Mouse (Mus musculus): ENCODE data around the gene Tpm4. TPM values are rescaled to one million over a fixed set of nuclear protein-coding genes. Genes with fewer than 3 reads are reported as not detected.

The Tpm4 gene
- polyA plus RNA-seq, 2 experiments = 395 to 579 TPM

DNA sequence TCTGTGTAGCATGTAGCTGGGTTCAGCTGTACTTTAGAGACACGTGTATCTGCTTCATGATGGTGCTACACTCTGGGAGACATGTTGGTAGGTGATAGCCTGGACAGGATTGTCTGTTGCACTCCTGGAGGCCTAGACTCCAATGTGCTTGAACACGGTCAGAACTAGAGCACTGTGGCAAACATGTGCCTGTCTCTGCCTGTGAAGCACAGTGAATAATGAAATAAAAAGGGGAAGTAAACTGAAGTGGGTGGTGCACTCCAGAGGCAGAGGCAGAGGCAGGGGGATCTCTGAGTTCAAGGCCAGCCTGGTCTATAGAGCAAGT lies 55.4 kb downstream of the Tpm4 start:
- H3K9me3 ChIP-seq (ENCODE audit: control insufficient read depth, low read length) = no peaks in the 10 kb centered on the region
- no peaks in the 10 kb centered on the region for H3K4me1 ChIP-seq (ENCODE audit: control insufficient read depth, insufficient read depth, low read length)
- no peaks in the 10 kb centered on the region for H3K36me3 ChIP-seq (ENCODE audit: control insufficient read depth, insufficient read depth, low read length)
- DNase-seq (ENCODE audit: low spot score) (no peak), ATAC-seq (ENCODE audit: low FRiP score, low read depth) (no peak)
- no peak overlapping the region for H3K9ac ChIP-seq (ENCODE audit: low read depth, low read length, severe bottlenecking)
- H3K27ac ChIP-seq (replicated peaks; ENCODE audit: low read depth, low read length) = no peak overlapping the region
- no peaks in the 10 kb centered on the region for H3K27me3 ChIP-seq (ENCODE audit: control insufficient read depth, insufficient read depth, low read length)
- H3K4me2 ChIP-seq (replicated peaks; ENCODE audit: low read depth, low read length, severe bottlenecking) = no peak overlapping the region
- WGBS = 95% methylated on average over 2 of the region's 2 CpGs
- no peak for TF ChIP-seq POLR2A (IDR thresholded peaks at IDR 0.05; ENCODE audit: borderline replicate concordance, extremely low read depth, insufficient read depth, insufficient read length)
- no peak overlapping the region for H3K4me3 ChIP-seq (replicated peaks; ENCODE audit: low read length)

DNA sequence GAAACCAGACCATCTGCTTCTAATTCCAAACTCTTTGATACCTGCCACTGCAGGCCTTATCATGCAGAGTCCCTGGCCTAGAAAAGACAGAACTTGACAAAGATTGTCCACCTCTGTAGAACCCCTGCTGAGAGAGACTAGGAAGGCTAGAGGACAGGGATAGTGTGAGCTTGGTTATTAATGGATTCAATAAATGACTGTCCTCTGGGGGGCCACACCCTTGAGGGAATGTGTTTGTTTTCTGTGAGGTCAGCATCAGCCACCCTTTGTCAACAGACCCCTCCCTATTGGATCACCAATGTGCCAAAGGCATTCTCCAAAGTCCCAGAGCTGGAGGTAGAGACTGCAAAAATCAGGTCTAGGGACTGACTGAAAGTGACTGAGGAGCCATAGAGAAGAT lies 57.3 kb downstream of the Tpm4 start:
- no peaks in the 10 kb centered on the region for H3K4me1 ChIP-seq (ENCODE audit: control insufficient read depth, insufficient read depth, low read length)

DNA sequence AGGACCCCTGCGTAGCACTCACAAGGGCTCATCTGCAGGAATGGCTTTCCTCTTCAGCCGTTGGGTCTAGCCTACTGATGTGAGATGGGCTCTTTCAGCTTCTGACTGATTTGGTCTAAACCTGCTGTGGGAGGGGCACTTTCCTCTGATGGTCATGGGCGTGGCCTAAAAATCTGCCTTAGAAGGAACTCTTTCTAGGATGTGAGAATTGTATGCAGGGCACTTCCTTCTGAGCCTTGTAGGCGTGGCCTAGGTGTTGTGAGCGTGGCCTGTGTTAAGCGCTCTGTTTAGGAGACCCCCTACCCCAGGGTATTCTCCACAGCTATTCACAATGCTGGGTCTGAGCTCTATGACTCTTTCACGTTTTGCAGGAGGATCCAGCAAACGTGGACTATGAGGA lies 63.2 kb downstream of the Tpm4 start:
- 56% methylated on average over 8 of the region's 8 CpGs for WGBS
- ATAC-seq (ENCODE audit: low FRiP score, low read depth) (no peak), DNase-seq (ENCODE audit: low spot score) (no peak)
- Histone ChIP-seq H3K4me1 (ENCODE audit: control insufficient read depth, insufficient read depth, low read length) (no peaks in the 10 kb centered on the region), H3K9ac (ENCODE audit: low read depth, low read length, severe bottlenecking) (no peak overlapping the region), H3K9me3 (ENCODE audit: control insufficient read depth, low read length) (peaks cover 9% of the 10 kb centered on the region), H3K4me3 (replicated peaks; ENCODE audit: low read length) (no peak overlapping the region), H3K4me2 (replicated peaks; ENCODE audit: low read depth, low read length, severe bottlenecking) (no peak overlapping the region), H3K27ac (replicated peaks; ENCODE audit: low read depth, low read length) (no peak overlapping the region), H3K36me3 (ENCODE audit: control insufficient read depth, insufficient read depth, low read length) (no peaks in the 10 kb centered on the region), H3K27me3 (ENCODE audit: control insufficient read depth, insufficient read depth, low read length) (no peaks in the 10 kb centered on the region)
- no peak for TF ChIP-seq POLR2A (IDR thresholded peaks at IDR 0.05; ENCODE audit: borderline replicate concordance, extremely low read depth, insufficient read depth, insufficient read length)

More for the DNA sequence above, 57.3 kb downstream of the Tpm4 start:
- TF ChIP-seq POLR2A (IDR thresholded peaks at IDR 0.05; ENCODE audit: borderline replicate concordance, extremely low read depth, insufficient read depth, insufficient read length) = no peak
- H3K36me3 ChIP-seq (ENCODE audit: control insufficient read depth, insufficient read depth, low read length) = no peaks in the 10 kb centered on the region
- H3K4me3 ChIP-seq (replicated peaks; ENCODE audit: low read length) = no peak overlapping the region
- no peaks in the 10 kb centered on the region for H3K9me3 ChIP-seq (ENCODE audit: control insufficient read depth, low read length)
- ATAC-seq (ENCODE audit: low FRiP score, low read depth) (no peak), DNase-seq (ENCODE audit: low spot score) (no peak)
- H3K9ac ChIP-seq (ENCODE audit: low read depth, low read length, severe bottlenecking) = no peak overlapping the region
- no peak overlapping the region for H3K27ac ChIP-seq (replicated peaks; ENCODE audit: low read depth, low read length)
- no peaks in the 10 kb centered on the region for H3K27me3 ChIP-seq (ENCODE audit: control insufficient read depth, insufficient read depth, low read length)
- no peak overlapping the region for H3K4me2 ChIP-seq (replicated peaks; ENCODE audit: low read depth, low read length, severe bottlenecking)

Other genes with a start within 250 kb of the Tpm4 start
- gene Zfp882, start 226.4 kb upstream of the Tpm4 start, polyA plus RNA-seq (2012; rRNA removed) = 3.4 and 5.5 TPM in 2 replicates
- gene Zfp882, start 226.4 kb upstream of the Tpm4 start, polyA plus RNA-seq (2014; fragmentation: Nextera tagmentation; extraction: Ambion mirVana) = 5.7 TPM in 2 replicates
- gene Zfp617, start 226.3 kb upstream of the Tpm4 start, polyA plus RNA-seq (2012; rRNA removed) = 11.2 and 14.9 TPM in 2 replicates
- gene Zfp617, start 226.3 kb upstream of the Tpm4 start, polyA plus RNA-seq (2014; fragmentation: Nextera tagmentation; extraction: Ambion mirVana) = 19.7 and 21.2 TPM in 2 replicates
- gene Zfp961, start 183.9 kb upstream of the Tpm4 start, polyA plus RNA-seq (2012; rRNA removed) = 15.2 and 18.9 TPM in 2 replicates
- 15.5 and 19.3 TPM in 2 replicates for gene Zfp961, start 183.9 kb upstream of the Tpm4 start, polyA plus RNA-seq (2014; fragmentation: Nextera tagmentation; extraction: Ambion mirVana)
- gene Cyp4f18, start 125.3 kb upstream of the Tpm4 start, polyA plus RNA-seq (2012; rRNA removed) = 0.65 and 0.93 TPM in 2 replicates
- 0.88 and 2.6 TPM in 2 replicates for gene Cyp4f18, start 125.3 kb upstream of the Tpm4 start, polyA plus RNA-seq (2014; fragmentation: Nextera tagmentation; extraction: Ambion mirVana)
- not detected in 2 replicates for gene Olfr372, start 93.8 kb upstream of the Tpm4 start, polyA plus RNA-seq (2012; rRNA removed)
- not detected in 2 replicates for gene Olfr372, start 93.8 kb upstream of the Tpm4 start, polyA plus RNA-seq (2014; fragmentation: Nextera tagmentation; extraction: Ambion mirVana)
- gene Olfr373, start 51.8 kb upstream of the Tpm4 start, polyA plus RNA-seq (2012; rRNA removed) = not detected in 2 replicates
- gene Olfr373, start 51.8 kb upstream of the Tpm4 start, polyA plus RNA-seq (2014; fragmentation: Nextera tagmentation; extraction: Ambion mirVana) = not detected in 2 replicates
- not detected in 2 replicates for gene Olfr374, start 27.9 kb upstream of the Tpm4 start, polyA plus RNA-seq (2012; rRNA removed)
- 0.14 and 0.23 TPM in 2 replicates for gene Olfr374, start 27.9 kb upstream of the Tpm4 start, polyA plus RNA-seq (2014; fragmentation: Nextera tagmentation; extraction: Ambion mirVana)
- gene Rab8a, start 26.2 kb downstream of the Tpm4 start, polyA plus RNA-seq (2012; rRNA removed) = 85.2 and 142 TPM in 2 replicates
- 84.4 and 89.0 TPM in 2 replicates for gene Rab8a, start 26.2 kb downstream of the Tpm4 start, polyA plus RNA-seq (2014; fragmentation: Nextera tagmentation; extraction: Ambion mirVana)
- gene Hsh2d, start 54.7 kb downstream of the Tpm4 start, polyA plus RNA-seq (2012; rRNA removed) = 0.28 and 0.37 TPM in 2 replicates
- 0.10 and 0.11 TPM in 2 replicates for gene Hsh2d, start 54.7 kb downstream of the Tpm4 start, polyA plus RNA-seq (2014; fragmentation: Nextera tagmentation; extraction: Ambion mirVana)
- gene Cib3, start 77.9 kb downstream of the Tpm4 start, polyA plus RNA-seq (2012; rRNA removed) = not detected in 2 replicates
- not detected in 2 replicates for gene Cib3, start 77.9 kb downstream of the Tpm4 start, polyA plus RNA-seq (2014; fragmentation: Nextera tagmentation; extraction: Ambion mirVana)
- not detected in 2 replicates for gene Gm11034, start 78.7 kb downstream of the Tpm4 start, polyA plus RNA-seq (2012; rRNA removed)
- not detected in 2 replicates for gene Gm11034, start 78.7 kb downstream of the Tpm4 start, polyA plus RNA-seq (2014; fragmentation: Nextera tagmentation; extraction: Ambion mirVana)
- 52.9 and 56.4 TPM in 2 replicates for gene Fam32a, start 84.8 kb downstream of the Tpm4 start, polyA plus RNA-seq (2012; rRNA removed)
- gene Fam32a, start 84.8 kb downstream of the Tpm4 start, polyA plus RNA-seq (2014; fragmentation: Nextera tagmentation; extraction: Ambion mirVana) = 57.4 and 58.9 TPM in 2 replicates
- 111 and 127 TPM in 2 replicates for gene Ap1m1, start 105.0 kb downstream of the Tpm4 start, polyA plus RNA-seq (2012; rRNA removed)
- 98.8 and 99.2 TPM in 2 replicates for gene Ap1m1, start 105.0 kb downstream of the Tpm4 start, polyA plus RNA-seq (2014; fragmentation: Nextera tagmentation; extraction: Ambion mirVana)
- gene Gm10282, start 170.3 kb downstream of the Tpm4 start, polyA plus RNA-seq (2012; rRNA removed) = 9.8 and 30.0 TPM in 2 replicates
- gene Gm10282, start 170.3 kb downstream of the Tpm4 start, polyA plus RNA-seq (2014; fragmentation: Nextera tagmentation; extraction: Ambion mirVana) = 26.2 and 28.3 TPM in 2 replicates
- gene Klf2, start 184.1 kb downstream of the Tpm4 start, polyA plus RNA-seq (2012; rRNA removed) = 36.7 and 50.7 TPM in 2 replicates
- 20.1 and 21.6 TPM in 2 replicates for gene Klf2, start 184.1 kb downstream of the Tpm4 start, polyA plus RNA-seq (2014; fragmentation: Nextera tagmentation; extraction: Ambion mirVana)